Mouse (Mus musculus) olfactory bulb, adult 2 months (tissue): ENCODE data around the gene Lbp.

Experiments used
- CTCF ChIP-seq: fragments of 200-500 bp; IDR thresholded peaks from 2 replicates; pipeline ENCODE4 v1.5.1; 2012; ENCODE audit warnings: low read depth, mild to moderate bottlenecking, low read length, moderate library complexity; ENCODE audit not compliant: insufficient read depth
- POLR2A ChIP-seq: fragments of 200-500 bp; IDR thresholded peaks from 2 replicates; pipeline ENCODE4 v1.6.1; 2012; ENCODE audit warnings: mild to moderate bottlenecking, low read depth, low read length, moderate library complexity; ENCODE audit not compliant: insufficient read depth

GRCm38 (mm10) chr2:158258005-158258418 is 48.3 kb upstream of the Lbp start, which contains the start of gene Bpi:
- TF ChIP-seq CTCF (no peak), POLR2A (no peak)
